8 mouse cellular contexts compared by ENCODE assay signal in genomic region chr15:77150424-77150841, GRCm38 (mm10).
DNase-seq lines count a peak whose midpoint lies in the region; ATAC-seq and TF ChIP-seq lines count a peak whose summit lies in the region.

No protein-coding gene starts in this region.

- H3K4me1 ChIP-seq in ES-Bruce4 (ENCODE audit: control insufficient read depth, insufficient read depth, low read length), result peaks cover 9% of the 10 kb centered on the region
- H3K4me1 ChIP-seq in embryonic facial prominence, embryonic 10.5 days, result peaks cover 58% of the 10 kb centered on the region
- H3K4me1 ChIP-seq in heart, embryonic 14.5 days (ENCODE audit: control insufficient read depth in 2 of 2, insufficient read depth in 2 of 2, low read length in 2 of 2), result peaks cover 17 to 49% of the 10 kb centered on the region in 2 experiments
- peaks cover 4 to 19% of the 10 kb centered on the region in 2 experiments; a peak in 3 of 4 replicates for H3K4me1 ChIP-seq in liver, embryonic 14.5 days (replicated peaks; ENCODE audit: control insufficient read depth in 2 of 2, insufficient read depth in 2 of 2, low read length in 1 of 2)

- ATAC-seq in heart, embryonic 14.5 days (ENCODE audit: insufficient number of reproducible peaks, insufficient read depth, low FRiP score, low read depth), result peak; percentile 17; the same call in 1 of the 2 replicates
- ATAC-seq in liver, embryonic 14.5 days (ENCODE audit: insufficient read depth), result no peak
- no peak for ATAC-seq in megakaryocyte-erythroid progenitor cell, adult 5-6 weeks (replicated peaks; ENCODE audit: low FRiP score, low TSS enrichment, poor library complexity, severe bottlenecking)

- peak overlapping the region; percentile 76 for H3K4me2 ChIP-seq in heart, embryonic 14.5 days (ENCODE audit: low read length)
- peak overlapping the region; percentile 50 for H3K4me2 ChIP-seq in liver, embryonic 14.5 days (ENCODE audit: low read depth)

- 8% methylated on average over 3 of the region's 3 CpGs for WGBS in embryonic facial prominence, embryonic 10.5 days
- WGBS in heart, embryonic 14.5 days, result 4% methylated on average over 3 of the region's 3 CpGs
- WGBS in liver, embryonic 14.5 days (ENCODE audit: insufficient replicate concordance), result 68% methylated on average over 3 of the region's 3 CpGs

- 0 out of 2 replicates have a peak overlapping the region, but pooled peaks have one; percentile 46 for H3K27ac ChIP-seq in ES-Bruce4 (ENCODE audit: insufficient read depth, low read length)
- H3K27ac ChIP-seq in embryonic facial prominence, embryonic 10.5 days (replicated peaks), result peak overlapping the region; percentile 82
- peak overlapping the region; percentile 95 to 96 for H3K27ac ChIP-seq in heart, embryonic 14.5 days (replicated peaks in 1 of 2; ENCODE audit: control insufficient read depth in 1 of 2, insufficient read depth in 1 of 2, low read depth in 2 of 2, low read length in 2 of 2)
- H3K27ac ChIP-seq in liver, embryonic 14.5 days, result 0 out of 2 replicates have a peak overlapping the region, but pooled peaks have one; percentile 29

- no peaks in the 10 kb centered on the region for H3K9me3 ChIP-seq in ES-Bruce4 (replicated peaks; ENCODE audit: control insufficient read depth, insufficient read depth, low read length, poor library complexity, severe bottlenecking)
- no peaks in the 10 kb centered on the region for H3K9me3 ChIP-seq in embryonic facial prominence, embryonic 10.5 days
- H3K9me3 ChIP-seq in heart, embryonic 14.5 days (ENCODE audit: control insufficient read depth, low read length), result no peaks in the 10 kb centered on the region
- H3K9me3 ChIP-seq in liver, embryonic 14.5 days (ENCODE audit: control insufficient read depth, low read length), result no peaks in the 10 kb centered on the region

- no peak for TF ChIP-seq CTCF in ES-Bruce4 (IDR thresholded peaks at IDR 0.05; ENCODE audit: low read depth, low read length)
- TF ChIP-seq CTCF in liver, embryonic 14.5 days (IDR thresholded peaks at IDR 0.05; ENCODE audit: low read depth), result no peak

- H3K4me3 ChIP-seq in ES-Bruce4 (ENCODE audit: low read depth, low read length), result no peak overlapping the region
- peak overlapping the region; percentile 63 for H3K4me3 ChIP-seq in embryonic facial prominence, embryonic 10.5 days
- peak overlapping the region; percentile 45 to 68 for H3K4me3 ChIP-seq in heart, embryonic 14.5 days (ENCODE audit: control insufficient read depth in 1 of 2, insufficient read depth in 1 of 2, low read depth in 1 of 2, low read length in 2 of 2)
- peak overlapping the region; percentile 6 to 27; a peak in 1 of 4 replicates for H3K4me3 ChIP-seq in liver, embryonic 14.5 days (ENCODE audit: insufficient read depth in 1 of 2, low read depth in 2 of 2, low read length in 2 of 2)

- TF ChIP-seq EP300 in ES-Bruce4 (IDR thresholded peaks at IDR 0.05; ENCODE audit: insufficient read depth, low read depth, low read length), result 0 out of 2 replicates have a peak, but pooled peaks have one; percentile 24
- no peak for TF ChIP-seq EP300 in liver, embryonic 14.5 days (IDR thresholded peaks at IDR 0.05; ENCODE audit: low read depth)

- TF ChIP-seq POLR2A in ES-Bruce4 (IDR thresholded peaks at IDR 0.05; ENCODE audit: insufficient read depth, low read length), result no peak

- H3K36me3 ChIP-seq in ES-Bruce4 (ENCODE audit: control insufficient read depth, insufficient read depth, low read length, poor library complexity, severe bottlenecking), result no peaks in the 10 kb centered on the region
- H3K36me3 ChIP-seq in embryonic facial prominence, embryonic 10.5 days (replicated peaks), result 0 out of 2 replicates have a peak, but pooled peaks cover 14% of the 10 kb centered on the region
- H3K36me3 ChIP-seq in heart, embryonic 14.5 days (ENCODE audit: control insufficient read depth, insufficient read depth, low read length), result peaks cover 7% of the 10 kb centered on the region; the same call in 1 of the 2 replicates
- no peaks in the 10 kb centered on the region for H3K36me3 ChIP-seq in liver, embryonic 14.5 days (replicated peaks; ENCODE audit: control insufficient read depth, insufficient read depth, low read depth)

- no peak overlapping the region for H3K9ac ChIP-seq in ES-Bruce4 (ENCODE audit: low read depth, poor library complexity, severe bottlenecking)
- peak overlapping the region; percentile 78 for H3K9ac ChIP-seq in heart, embryonic 14.5 days (ENCODE audit: low read length)
- no peak overlapping the region for H3K9ac ChIP-seq in liver, embryonic 14.5 days (replicated peaks)

- H3K27me3 ChIP-seq in ES-Bruce4 (ENCODE audit: control insufficient read depth, insufficient read depth, low read length, poor library complexity, severe bottlenecking), result no peaks in the 10 kb centered on the region
- H3K27me3 ChIP-seq in embryonic facial prominence, embryonic 10.5 days (replicated peaks; ENCODE audit: low read depth, poor library complexity, severe bottlenecking), result no peaks in the 10 kb centered on the region
- no peaks in the 10 kb centered on the region for H3K27me3 ChIP-seq in heart, embryonic 14.5 days (ENCODE audit: control insufficient read depth, insufficient read depth, low read length)
- no peaks in the 10 kb centered on the region for H3K27me3 ChIP-seq in liver, embryonic 14.5 days (ENCODE audit: control insufficient read depth, insufficient read depth, low read length)

- peak; percentile 64 for DNase-seq in adrenal gland, adult 2 months
- DNase-seq in adrenal gland, adult 18-20 months (ENCODE audit: low spot score in 2 of 2), result no peak
- peak; percentile 31 for DNase-seq in embryonic facial prominence, embryonic 10.5 days (ENCODE audit: low spot score)
- no peak for DNase-seq in liver, embryonic 14.5 days (ENCODE audit: low read depth in 3 of 3, low spot score in 3 of 3)
- peak; percentile 39 for DNase-seq in retina, embryonic 14.5 days (ENCODE audit: low spot score)

Comparison
In these comparisons a context has a peak if more than half of its experiments do, and no peak if none do; other contexts are left out.
1. DNase-seq: peak in adrenal gland, adult 2 months (single experiment), embryonic facial prominence, embryonic 10.5 days (single experiment) and retina, embryonic 14.5 days (single experiment); none in adrenal gland, adult 18-20 months (0 of 2) and liver, embryonic 14.5 days (0 of 3).
2. H3K27ac ChIP-seq: peak in every context shown above with its lines; median percentile 96 in heart, embryonic 14.5 days; 82 in embryonic facial prominence, embryonic 10.5 days; 46 in ES-Bruce4; 29 in liver, embryonic 14.5 days.